Mouse (Mus musculus) lung, postnatal 0 days (tissue): ENCODE results near the gene Ociad1. TPM values are rescaled to one million over a fixed set of nuclear protein-coding genes. Genes with fewer than 3 reads are reported as not detected.

Experiments
- ATAC-seq: fragments of 200-750 bp; cut with Nextera tagmentation; 2 replicates; pipeline ENCODE4 v1.8.0; 2017; ENCODE audit warnings: moderate library complexity
- DNase-seq: peaks from one replicate; pipeline ENCODE4 v3.0.0-alpha.2; 2016; ENCODE audit warnings: low spot score
- H3K27ac ChIP-seq: fragments of 300-500 bp; sonication (generic); 2 replicates; pipeline ENCODE4 v1.5.1; 2014; ENCODE audit warnings: antibody characterized with exemption, mild to moderate bottlenecking, low read length, mixed read lengths
- H3K27me3 ChIP-seq: fragments of 300-500 bp; sonication (generic); replicated peaks from 2 replicates; pipeline ENCODE4 v1.6.1; 2014; ENCODE audit warnings: low read length, mixed read lengths; ENCODE audit not compliant: insufficient read depth
- H3K36me3 ChIP-seq: fragments of 300-500 bp; sonication (generic); 2 replicates; pipeline ENCODE4 v1.6.1; 2014; ENCODE audit warnings: low read length, mixed read lengths; ENCODE audit not compliant: insufficient read depth
- H3K4me1 ChIP-seq: fragments of 300-500 bp; sonication (generic); 2 replicates; pipeline ENCODE4 v1.6.1; 2014; ENCODE audit warnings: antibody characterized with exemption, low read depth, low read length, mixed read lengths; ENCODE audit not compliant: insufficient read depth
- H3K4me2 ChIP-seq: fragments of 300-500 bp; sonication (generic); replicated peaks from 2 replicates; pipeline ENCODE4 v1.6.1; 2014; ENCODE audit warnings: low read depth, mild to moderate bottlenecking, low read length, moderate library complexity, mixed read lengths
- H3K4me3 ChIP-seq: fragments of 300-500 bp; sonication (generic); 2 replicates; pipeline ENCODE4 v1.5.1; 2014; ENCODE audit warnings: low read depth, low read length
- H3K9ac ChIP-seq: fragments of 300-500 bp; sonication (generic); replicated peaks from 2 replicates; pipeline ENCODE4 v1.6.1; 2014; ENCODE audit warnings: low read depth, mild to moderate bottlenecking
- H3K9me3 ChIP-seq: fragments of 300-500 bp; sonication (generic); 2 replicates; pipeline ENCODE4 v1.6.1; 2016; ENCODE audit warnings: low read length, mixed read lengths
- CTCF ChIP-seq: IDR thresholded peaks from 2 replicates; pipeline ENCODE4 v1.5.1; 2016; ENCODE audit warnings: antibody characterized with exemption, mild to moderate bottlenecking
- EP300 ChIP-seq: IDR thresholded peaks from 2 replicates; pipeline ENCODE4 v1.6.1; 2016; ENCODE audit warnings: antibody characterized with exemption, mild to moderate bottlenecking, control low read depth
- WGBS: fragments of 180-500 bp; shearing (Covaris S2); extraction: QIAGEN DNeasy Blood & Tissue Kit; methylation state at CpG from one replicate; pipeline ENCODE4 v1.1.7; 2014; 5-methylcytosine and 5-hydroxymethylcytosine counted together
- polyA plus RNA-seq: library from polyadenylated mRNA; unstranded; fragments of >200 nt; fragmentation: Nextera tagmentation; extraction: Ambion mirVana; gene quantifications from 2 replicates; pipeline ENCODE4 v1.2.1, GENCODE M21; 2015

Gene Ociad1
- polyA plus RNA-seq, 1 experiment from 2014 or later: 177 TPM

DNA sequence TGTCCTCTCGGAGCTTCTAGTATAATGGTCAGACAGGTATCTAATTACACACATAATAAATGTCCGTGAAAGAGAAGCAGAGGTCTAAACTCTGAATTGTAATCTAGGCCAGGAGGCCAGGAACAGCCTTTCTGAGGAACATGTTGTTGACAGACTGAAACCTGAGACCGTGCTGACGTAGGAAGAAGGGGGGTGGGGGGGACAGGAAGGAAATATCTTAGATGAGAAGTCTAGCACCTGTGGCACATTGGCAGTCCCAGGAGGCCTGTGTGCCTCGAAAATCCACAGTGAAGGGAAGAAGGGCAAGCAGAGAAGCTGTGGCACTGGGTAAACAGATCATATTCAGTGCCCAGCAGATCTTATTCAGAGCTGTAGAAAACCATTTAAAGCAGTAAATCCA is 27.1 kb upstream of the Ociad1 start:
- Histone ChIP-seq H3K9ac (no peak overlapping the region), H3K27ac (no peak overlapping the region), H3K9me3 (no peaks in the 10 kb centered on the region), H3K36me3 (no peaks in the 10 kb centered on the region), H3K4me2 (no peak overlapping the region), H3K27me3 (no peaks in the 10 kb centered on the region), H3K4me3 (no peak overlapping the region), H3K4me1 (no peaks in the 10 kb centered on the region)
- DNase-seq (peak; percentile 59), ATAC-seq (peak; percentile 80)
- 28% methylated on average over 5 of the region's 5 CpGs for WGBS
- TF ChIP-seq EP300 (no peak), CTCF (no peak)

DNA sequence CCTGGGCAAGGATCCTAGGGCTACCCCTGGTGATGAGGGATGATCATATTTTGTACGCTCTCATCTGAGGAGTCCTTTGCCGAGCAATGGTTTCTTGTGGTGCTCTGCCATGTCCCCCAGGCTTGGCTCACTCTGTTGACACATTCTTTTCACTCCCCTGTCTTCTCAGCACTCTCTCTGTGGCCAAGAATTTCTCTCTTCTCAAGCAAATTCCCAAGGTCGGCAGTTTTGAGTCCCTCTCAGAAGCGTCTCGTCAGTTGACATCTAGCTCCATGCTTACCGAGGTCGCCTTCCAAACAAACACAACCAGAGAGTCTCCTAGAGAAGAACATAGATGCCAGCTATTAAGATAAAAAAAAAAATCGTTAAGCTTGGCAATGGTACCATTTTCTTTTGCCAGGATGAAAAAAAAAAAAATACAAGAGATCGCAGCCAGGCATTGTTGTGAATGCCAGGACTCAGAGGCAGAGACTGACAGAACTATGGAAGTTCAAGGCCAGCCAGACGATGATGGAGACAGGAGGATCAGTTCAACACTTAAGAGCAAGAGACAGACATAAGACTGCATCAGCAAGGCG is 23.9 kb upstream of the Ociad1 start:
- H3K27me3 ChIP-seq: no peaks in the 10 kb centered on the region
- no peak overlapping the region for H3K4me2 ChIP-seq
- ATAC-seq (peak; percentile 30; the same call in 1 of the 2 replicates), DNase-seq (peak; percentile 40)
- TF ChIP-seq CTCF: no peak
- no peak for TF ChIP-seq EP300
- no peak overlapping the region for H3K4me3 ChIP-seq
- H3K36me3 ChIP-seq: no peaks in the 10 kb centered on the region
- WGBS: 44% methylated on average over 11 of the region's 11 CpGs
- no peaks in the 10 kb centered on the region for H3K9me3 ChIP-seq
- H3K9ac ChIP-seq: no peak overlapping the region
- no peak overlapping the region for H3K27ac ChIP-seq
- H3K4me1 ChIP-seq: no peaks in the 10 kb centered on the region

DNA sequence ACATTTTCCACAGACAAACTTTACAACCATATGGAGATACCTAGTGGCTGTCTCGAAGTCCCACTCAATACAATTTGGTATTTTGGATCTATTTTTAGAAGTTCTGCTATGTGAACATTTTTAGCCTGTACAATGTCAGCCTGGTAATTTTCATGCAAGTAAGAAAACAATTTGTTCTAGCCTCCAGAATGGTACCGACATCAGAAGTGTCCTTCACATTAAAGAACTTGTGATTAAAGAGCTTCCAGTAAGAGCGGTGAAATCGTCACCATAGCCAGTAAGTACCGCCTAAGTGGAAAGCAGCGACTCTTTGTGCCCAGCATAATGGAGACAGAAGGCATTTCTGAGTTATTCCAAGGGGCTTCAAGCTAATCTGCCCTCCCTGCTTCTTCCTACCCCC is 22.0 kb upstream of the Ociad1 start:
- H3K4me3 ChIP-seq: no peak overlapping the region
- peak overlapping the region; percentile 17; the same call in 1 of the 2 replicates for H3K27ac ChIP-seq
- no peaks in the 10 kb centered on the region for H3K4me1 ChIP-seq
- H3K27me3 ChIP-seq: no peaks in the 10 kb centered on the region
- 54% methylated on average over 6 of the region's 6 CpGs for WGBS
- H3K9ac ChIP-seq: no peak overlapping the region
- H3K36me3 ChIP-seq: no peaks in the 10 kb centered on the region
- DNase-seq: peak; percentile 81
- H3K9me3 ChIP-seq: no peaks in the 10 kb centered on the region
- TF ChIP-seq EP300 (peak; percentile 98), CTCF (no peak)
- ATAC-seq: peak; percentile 81
- H3K4me2 ChIP-seq: no peak overlapping the region

DNA sequence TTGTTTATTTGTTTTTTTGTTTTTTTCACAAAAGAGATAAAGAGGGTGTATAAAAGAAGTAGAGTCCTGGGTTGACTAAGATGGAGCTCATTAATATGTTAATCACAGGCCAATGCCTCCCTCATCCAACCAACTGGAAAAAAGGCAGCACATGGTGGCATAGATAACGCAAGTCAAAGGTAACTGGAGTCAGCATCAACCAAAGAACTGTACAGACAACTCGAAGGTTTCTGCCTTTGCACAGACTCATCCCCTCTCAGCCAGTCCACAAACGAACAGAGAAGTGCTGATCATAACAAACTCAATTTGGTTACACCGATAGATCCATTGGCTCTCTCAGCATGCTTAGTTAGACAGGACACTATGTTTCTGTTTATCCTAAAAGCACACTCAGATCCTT is 19.4 kb upstream of the Ociad1 start:
- no peaks in the 10 kb centered on the region for H3K27me3 ChIP-seq
- 72% methylated on average over 4 of the region's 4 CpGs for WGBS
- H3K9me3 ChIP-seq: no peaks in the 10 kb centered on the region
- no peaks in the 10 kb centered on the region for H3K4me1 ChIP-seq
- no peaks in the 10 kb centered on the region for H3K36me3 ChIP-seq
- no peak overlapping the region for H3K27ac ChIP-seq
- ATAC-seq (no peak), DNase-seq (no peak)
- H3K4me3 ChIP-seq: no peak overlapping the region
- H3K9ac ChIP-seq: no peak overlapping the region
- TF ChIP-seq CTCF: no peak
- no peak for TF ChIP-seq EP300
- H3K4me2 ChIP-seq: no peak overlapping the region

DNA sequence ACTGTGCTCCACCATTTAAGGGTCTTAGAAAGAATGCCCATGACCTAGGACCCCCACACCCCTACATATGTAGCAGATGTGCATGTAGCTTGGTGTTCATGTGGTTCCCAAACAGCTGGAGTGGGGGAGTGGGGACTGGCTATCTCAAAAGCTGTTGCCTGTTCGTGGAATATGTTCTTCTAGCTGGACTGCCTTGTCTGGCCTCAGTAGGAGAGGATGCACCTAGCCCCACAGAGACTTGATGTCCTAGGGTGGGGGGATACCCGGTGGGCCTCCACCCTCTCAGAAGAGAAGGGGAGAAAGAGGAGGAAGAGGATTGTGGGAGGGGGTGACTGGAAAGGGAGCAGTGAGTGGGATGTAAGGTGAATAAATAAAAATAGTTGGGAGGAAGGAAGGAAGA is 17.6 kb upstream of the Ociad1 start:
- no peaks in the 10 kb centered on the region for H3K27me3 ChIP-seq
- DNase-seq: no peak
- WGBS: 70% methylated on average over 2 of the region's 2 CpGs

DNA sequence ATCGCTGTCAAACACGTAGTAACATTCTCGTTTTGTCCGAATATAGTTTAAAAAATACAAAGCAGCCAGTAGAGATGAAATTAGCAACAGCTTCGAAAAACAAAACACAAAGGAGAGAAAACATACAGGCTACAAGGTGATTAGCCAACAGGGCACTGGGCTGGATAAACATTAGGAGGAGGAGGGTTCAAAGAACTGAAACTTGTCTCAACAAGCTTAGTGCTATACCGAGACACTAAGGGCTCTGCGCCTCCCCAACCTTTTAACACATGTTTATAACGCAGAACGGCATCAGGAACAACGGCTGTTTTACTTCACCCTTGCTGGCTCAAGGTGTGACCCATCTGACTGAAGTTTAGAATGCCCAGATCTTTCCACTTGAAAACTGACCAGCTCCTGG is 13.4 kb upstream of the Ociad1 start:
- H3K27me3 ChIP-seq: no peaks in the 10 kb centered on the region
- no peak overlapping the region for H3K9ac ChIP-seq
- H3K9me3 ChIP-seq: no peaks in the 10 kb centered on the region
- H3K36me3 ChIP-seq: no peaks in the 10 kb centered on the region
- H3K27ac ChIP-seq: no peak overlapping the region
- DNase-seq: no peak
- no peak overlapping the region for H3K4me3 ChIP-seq
- no peak overlapping the region for H3K4me2 ChIP-seq
- TF ChIP-seq EP300 (no peak), CTCF (no peak)
- no peak for ATAC-seq
- 58% methylated on average over 10 of the region's 10 CpGs for WGBS
- no peaks in the 10 kb centered on the region; the same call in 1 of the 2 replicates for H3K4me1 ChIP-seq

More for the DNA sequence above, 17.6 kb upstream of the Ociad1 start:
- H3K4me3 ChIP-seq: no peak overlapping the region
- H3K9ac ChIP-seq: no peak overlapping the region
- no peak overlapping the region for H3K4me2 ChIP-seq
- no peak overlapping the region for H3K27ac ChIP-seq
- TF ChIP-seq CTCF: no peak
- no peak for TF ChIP-seq EP300
- ATAC-seq: no peak
- H3K4me1 ChIP-seq: no peaks in the 10 kb centered on the region; the same call in 1 of the 2 replicates
- H3K9me3 ChIP-seq: no peaks in the 10 kb centered on the region
- no peaks in the 10 kb centered on the region for H3K36me3 ChIP-seq
